Mouse (Mus musculus) natural killer cell, adult 2 months (primary cell): ENCODE data around the gene Tgm6.
A peak's percentile ranks its signal among the peaks of the same experiment; 100 is the strongest.

Source experiments
- DNase-seq, 2 experiments: peaks; one replicate each; pipeline ENCODE4 v3.0.0; 2022; ENCODE audit warnings: low spot score in 2 of 2

Gene Tgm6

DNA sequence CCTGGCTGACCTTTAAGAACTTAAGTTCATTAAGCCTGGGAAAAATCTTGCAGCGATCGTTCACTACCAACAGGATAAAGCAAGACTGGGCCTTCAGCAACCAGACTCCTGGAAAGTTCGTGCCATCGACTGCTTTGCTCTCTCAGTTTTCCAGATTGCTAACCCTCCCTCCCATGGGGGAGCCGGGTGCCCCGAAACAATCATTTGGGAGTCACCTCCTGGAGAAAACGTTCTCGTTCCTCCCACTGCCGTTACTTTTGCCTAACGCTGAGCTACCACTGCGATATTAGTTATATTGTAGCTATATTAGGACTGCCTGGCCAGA is 66.1 kb downstream of the Tgm6 start:
- DNase-seq: no peak

DNA sequence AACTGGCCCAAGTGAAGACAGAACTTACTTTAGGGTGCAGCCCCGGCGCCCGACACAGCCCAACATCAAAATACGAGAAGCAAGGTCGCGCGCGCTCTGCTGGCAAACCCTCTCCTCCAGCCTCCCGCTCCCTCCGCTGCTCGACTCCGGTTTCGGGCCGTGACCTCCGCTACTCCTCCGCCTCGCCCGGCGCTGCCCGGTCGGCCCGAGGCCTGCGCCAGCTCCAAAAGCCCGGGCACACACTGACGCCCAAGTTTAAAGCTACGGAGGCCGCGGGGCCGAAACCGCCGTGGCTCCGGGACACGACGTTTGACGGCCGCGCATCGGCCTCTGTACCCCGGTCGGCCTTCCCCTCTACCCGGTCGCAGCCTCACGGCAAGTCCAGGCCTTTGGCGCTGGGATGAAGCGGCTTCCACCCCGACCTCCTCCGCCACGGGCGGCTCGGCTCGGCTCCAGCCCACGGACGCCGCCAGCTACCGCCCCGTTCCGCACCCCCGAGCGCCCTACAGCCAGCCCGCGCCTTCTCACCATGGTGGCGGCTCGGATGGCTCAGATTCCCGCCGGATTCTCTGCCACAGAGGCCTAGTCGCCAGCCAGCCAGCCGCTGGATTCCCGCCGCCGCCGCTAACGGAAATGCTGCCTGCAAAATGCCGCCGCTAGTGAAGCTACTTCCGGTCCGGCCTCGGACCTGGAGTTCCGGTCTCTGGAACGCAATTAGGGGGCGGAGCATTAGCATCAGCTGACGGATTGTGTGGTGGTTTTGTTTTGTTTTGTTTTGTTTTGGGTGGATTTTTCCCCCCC is 66.7 kb downstream of the Tgm6 start, which contains the start of gene Snrpb:
Gene Snrpb, minus strand, starts transcription at position 698 of the 801 bp plus-strand sequence.
- peak; percentile 82 to 86 for DNase-seq

DNA sequence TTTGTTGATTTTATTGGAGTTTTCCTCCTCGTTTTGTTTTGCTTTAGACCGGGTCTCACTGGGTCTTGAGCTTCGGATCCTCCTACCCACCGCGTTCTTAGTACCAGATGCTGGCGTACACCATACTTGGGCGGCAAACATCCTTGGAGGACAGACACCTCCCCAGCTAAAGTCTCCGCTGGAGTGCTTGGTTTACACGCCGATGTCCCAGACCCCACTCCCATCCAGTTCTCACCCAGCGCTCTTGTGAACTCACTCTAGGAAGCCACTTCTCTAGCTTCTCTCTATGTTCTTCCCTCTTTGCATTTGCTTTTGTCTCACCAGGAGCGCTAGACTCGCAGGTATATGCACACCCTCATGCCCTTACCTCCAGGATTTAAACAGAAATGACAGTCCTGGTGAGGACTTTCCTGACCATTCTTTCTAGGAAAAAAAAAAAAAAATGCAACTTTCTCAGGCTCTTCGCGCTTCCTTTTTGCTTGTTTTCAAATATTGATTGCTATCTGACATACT is 67.3 kb downstream of the Tgm6 start:
- no peak for DNase-seq

DNA sequence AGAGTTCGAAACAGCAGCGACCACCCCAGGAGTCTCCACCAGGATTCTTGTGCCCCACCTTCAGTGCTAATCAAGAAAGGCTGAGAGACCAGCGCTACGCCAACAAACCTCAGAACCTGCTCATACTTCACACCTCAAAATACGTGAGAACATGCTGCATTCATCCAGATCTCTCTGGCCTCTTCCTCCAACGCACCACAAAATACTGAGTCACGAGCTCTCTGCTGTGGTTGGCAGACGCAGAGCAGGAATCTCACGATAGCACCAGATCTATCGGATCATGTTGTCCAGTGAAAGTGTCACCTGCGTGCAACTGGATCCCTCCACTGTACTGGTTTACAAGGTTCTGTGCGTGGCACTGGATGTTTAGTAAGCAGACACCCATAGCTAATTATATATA is 76.2 kb downstream of the Tgm6 start:
- no peak for DNase-seq

DNA sequence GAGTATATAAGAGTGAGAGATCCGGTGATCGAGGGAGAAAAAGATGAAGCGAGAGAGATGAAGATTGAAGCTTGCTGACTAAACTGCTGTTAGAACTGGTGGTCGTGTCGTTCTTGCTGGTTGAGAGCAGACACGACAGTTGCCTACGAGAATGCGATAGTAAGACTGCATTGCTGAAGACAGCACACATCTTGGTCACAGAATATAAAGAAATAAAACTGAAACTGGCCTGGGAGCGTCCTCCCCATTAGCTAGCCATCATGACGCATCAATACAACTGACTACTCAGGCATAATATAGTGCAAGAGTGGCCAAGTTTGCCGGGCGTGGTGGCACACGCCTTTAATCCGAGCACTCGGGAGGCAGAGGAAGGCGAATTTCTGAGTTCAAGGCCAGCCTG is 82.7 kb downstream of the Tgm6 start, which contains the start of gene Tmc2:
Gene Tmc2, plus strand, starts transcription at position 301 of the 400 bp plus-strand sequence.
- DNase-seq: no peak

DNA sequence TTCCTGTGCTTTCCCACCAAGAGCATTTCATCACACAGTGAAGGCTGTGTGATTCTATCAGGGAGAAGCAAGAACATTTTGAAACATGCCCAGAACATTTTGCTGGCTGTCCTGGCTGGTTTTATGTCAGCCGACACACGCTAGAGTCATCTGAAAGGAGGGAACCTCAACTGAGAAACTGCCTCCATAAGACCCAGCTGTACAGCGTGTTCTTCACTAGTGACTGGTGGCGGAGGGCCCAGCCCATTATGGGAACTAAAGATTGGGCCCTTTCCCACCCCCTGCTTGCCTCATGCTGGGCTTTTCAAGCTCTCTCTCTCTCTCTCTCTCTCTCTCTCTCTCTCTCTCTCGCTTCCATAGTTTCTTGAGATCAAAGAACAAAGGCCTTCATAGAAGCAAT is 88.7 kb downstream of the Tgm6 start:
- DNase-seq: no peak
